Mouse (Mus musculus) forebrain, embryonic 13.5 days (tissue): ENCODE data around the gene Aprt. TPM values are rescaled to one million over a fixed set of nuclear protein-coding genes. Genes with fewer than 3 reads are reported as not detected.
A peak's percentile ranks its signal among the peaks of the same experiment; 100 is the strongest.

Source experiments
- ATAC-seq: fragments of 200-750 bp; cut with Nextera tagmentation; 2 replicates; pipeline ENCODE4 v1.8.0; 2017
- H3K27ac ChIP-seq: fragments of 300-500 bp; sonication (generic); 2 replicates; pipeline ENCODE4 v1.5.1; 2015; ENCODE audit warnings: inconsistent platforms, mild to moderate bottlenecking, moderate library complexity
- H3K27me3 ChIP-seq: fragments of 300-500 bp; sonication (generic); 2 replicates; pipeline ENCODE4 v1.6.1; 2015; ENCODE audit warnings: mild to moderate bottlenecking, inconsistent platforms
- H3K36me3 ChIP-seq: fragments of 300-500 bp; sonication (generic); 2 replicates; pipeline ENCODE4 v1.6.1; 2015; ENCODE audit warnings: mild to moderate bottlenecking, inconsistent platforms; ENCODE audit not compliant: poor library complexity, severe bottlenecking
- H3K4me1 ChIP-seq: fragments of 300-500 bp; sonication (generic); 2 replicates; pipeline ENCODE4 v1.6.1; 2015; ENCODE audit warnings: inconsistent platforms
- H3K4me2 ChIP-seq: fragments of 300-500 bp; sonication (generic); 2 replicates; pipeline ENCODE4 v1.6.1; 2015; ENCODE audit warnings: inconsistent platforms, mild to moderate bottlenecking, moderate library complexity
- H3K4me3 ChIP-seq: fragments of 300-500 bp; sonication (generic); 2 replicates; pipeline ENCODE4 v1.5.1; 2015; ENCODE audit warnings: mild to moderate bottlenecking, inconsistent platforms
- H3K9ac ChIP-seq: fragments of 300-500 bp; sonication (generic); 2 replicates; pipeline ENCODE4 v1.6.1; 2015; ENCODE audit warnings: mild to moderate bottlenecking, inconsistent platforms
- H3K9me3 ChIP-seq: fragments of 300-500 bp; sonication (generic); replicated peaks from 2 replicates; pipeline ENCODE4 v1.6.1; 2016; ENCODE audit warnings: inconsistent platforms
- WGBS: fragments of 180-500 bp; shearing (Covaris S2); methylation state at CpG from one replicate; pipeline ENCODE4 v1.1.7; 2015; 5-methylcytosine and 5-hydroxymethylcytosine counted together
- polyA plus RNA-seq: library from polyadenylated mRNA; unstranded; fragments of >200 nt; fragmentation: Nextera tagmentation; extraction: Ambion mirVana; gene quantifications from 2 replicates; pipeline ENCODE4 v1.2.1, GENCODE M21; 2015

The Aprt gene
- polyA plus RNA-seq, 1 experiment from 2014 or later = 193 TPM

GRCm38 (mm10) chr8:122610612-122611277 lies 34.0 kb upstream of the Aprt start:
- H3K4me2 ChIP-seq = peak overlapping the region; percentile 71
- H3K4me3 ChIP-seq = peak overlapping the region; percentile 71
- H3K9ac ChIP-seq = peak overlapping the region; percentile 75
- no peaks in the 10 kb centered on the region for H3K36me3 ChIP-seq
- no peak; the same call in 1 of the 2 replicates for ATAC-seq
- H3K9me3 ChIP-seq = no peaks in the 10 kb centered on the region
- no peaks in the 10 kb centered on the region for H3K27me3 ChIP-seq
- peaks cover 17% of the 10 kb centered on the region for H3K4me1 ChIP-seq
- H3K27ac ChIP-seq = peak overlapping the region; percentile 75
- WGBS = 3% methylated on average over 20 of the region's 20 CpGs

- ATAC-seq = no peak
- Histone ChIP-seq H3K27ac (no peak overlapping the region), H3K9ac (no peak overlapping the region), H3K9me3 (no peaks in the 10 kb centered on the region), H3K36me3 (no peaks in the 10 kb centered on the region), H3K4me3 (no peak overlapping the region), H3K4me2 (peak overlapping the region; percentile 71), H3K4me1 (peaks cover 17% of the 10 kb centered on the region), H3K27me3 (no peaks in the 10 kb centered on the region)
- WGBS = 62% methylated on average over 4 of the region's 4 CpGs
Observed at GRCm38 (mm10) chr8:122610209-122610608, 33.5 kb upstream of the Aprt start.

- no peak overlapping the region for H3K27ac ChIP-seq
- no peaks in the 10 kb centered on the region for H3K27me3 ChIP-seq
- WGBS = 84% methylated on average over 11 of the region's 12 CpGs
- no peak for ATAC-seq
- no peak overlapping the region for H3K9ac ChIP-seq
- H3K9me3 ChIP-seq = no peaks in the 10 kb centered on the region
- no peak overlapping the region for H3K4me3 ChIP-seq
- no peak overlapping the region for H3K4me2 ChIP-seq
- no peaks in the 10 kb centered on the region for H3K36me3 ChIP-seq
- peaks cover 5% of the 10 kb centered on the region for H3K4me1 ChIP-seq
Observed at GRCm38 (mm10) chr8:122606810-122607209, 30.1 kb upstream of the Aprt start.

- Histone ChIP-seq H3K36me3 (no peaks in the 10 kb centered on the region), H3K4me2 (no peak overlapping the region), H3K27ac (no peak overlapping the region), H3K9ac (no peak overlapping the region), H3K27me3 (no peaks in the 10 kb centered on the region), H3K4me1 (no peaks in the 10 kb centered on the region), H3K4me3 (no peak overlapping the region), H3K9me3 (no peaks in the 10 kb centered on the region)
- 86% methylated on average over 4 of the region's 4 CpGs for WGBS
- ATAC-seq = no peak
Observed at GRCm38 (mm10) chr8:122605367-122605766, 28.7 kb upstream of the Aprt start.

GRCm38 (mm10) chr8:122604640-122605039 lies 27.9 kb upstream of the Aprt start:
- 82% methylated on average over 1 of the region's 1 CpGs for WGBS
- no peak overlapping the region for H3K4me2 ChIP-seq
- ATAC-seq = no peak
- H3K36me3 ChIP-seq = no peaks in the 10 kb centered on the region
- H3K4me3 ChIP-seq = no peak overlapping the region
- H3K9me3 ChIP-seq = no peaks in the 10 kb centered on the region
- no peak overlapping the region for H3K27ac ChIP-seq
- H3K27me3 ChIP-seq = no peaks in the 10 kb centered on the region
- H3K4me1 ChIP-seq = no peaks in the 10 kb centered on the region
- H3K9ac ChIP-seq = no peak overlapping the region

DNA sequence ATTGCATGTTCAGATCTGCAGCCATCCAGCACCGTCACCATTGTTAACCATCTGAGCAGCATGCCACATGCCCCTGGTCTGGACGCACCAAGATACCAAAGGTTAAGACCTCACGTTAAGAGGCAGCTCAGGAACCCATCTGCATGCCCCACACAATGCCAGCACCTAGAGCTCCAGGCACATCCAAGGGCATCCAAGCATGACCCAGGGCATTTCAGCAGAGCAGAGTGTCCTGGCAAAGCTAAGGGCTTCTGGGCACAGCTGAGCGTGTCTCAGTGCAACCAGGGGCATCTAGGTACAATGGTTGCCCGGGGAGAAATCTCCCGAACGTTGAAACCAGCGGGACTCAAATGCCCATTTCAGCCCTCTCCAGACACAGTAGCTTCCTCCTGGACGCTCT lies 24.0 kb upstream of the Aprt start:
- Histone ChIP-seq H3K4me2 (no peak overlapping the region), H3K9ac (no peak overlapping the region), H3K36me3 (no peaks in the 10 kb centered on the region), H3K4me1 (no peaks in the 10 kb centered on the region), H3K27ac (no peak overlapping the region), H3K4me3 (no peak overlapping the region), H3K27me3 (no peaks in the 10 kb centered on the region), H3K9me3 (no peaks in the 10 kb centered on the region)
- 93% methylated on average over 9 of the region's 9 CpGs for WGBS
- ATAC-seq = no peak

- Histone ChIP-seq H3K9ac (no peak overlapping the region), H3K9me3 (no peaks in the 10 kb centered on the region), H3K4me2 (no peak overlapping the region), H3K36me3 (no peaks in the 10 kb centered on the region), H3K4me1 (no peaks in the 10 kb centered on the region), H3K27me3 (no peaks in the 10 kb centered on the region), H3K4me3 (no peak overlapping the region), H3K27ac (no peak overlapping the region)
- no peak for ATAC-seq
- 55% methylated on average over 4 of the region's 4 CpGs for WGBS
Observed at GRCm38 (mm10) chr8:122596031-122596430, 19.3 kb upstream of the Aprt start.

- H3K4me2 ChIP-seq = no peak overlapping the region
- H3K27ac ChIP-seq = peak overlapping the region; percentile 57
- peak overlapping the region; percentile 40; the same call in 1 of the 2 replicates for H3K9ac ChIP-seq
- H3K36me3 ChIP-seq = no peaks in the 10 kb centered on the region
- no peaks in the 10 kb centered on the region for H3K9me3 ChIP-seq
- no peak for ATAC-seq
- H3K4me1 ChIP-seq = no peaks in the 10 kb centered on the region
- no peak overlapping the region for H3K4me3 ChIP-seq
- 87% methylated on average over 19 of the region's 19 CpGs for WGBS
- H3K27me3 ChIP-seq = no peaks in the 10 kb centered on the region
Observed at GRCm38 (mm10) chr8:122593783-122594507, 17.2 kb upstream of the Aprt start.

DNA sequence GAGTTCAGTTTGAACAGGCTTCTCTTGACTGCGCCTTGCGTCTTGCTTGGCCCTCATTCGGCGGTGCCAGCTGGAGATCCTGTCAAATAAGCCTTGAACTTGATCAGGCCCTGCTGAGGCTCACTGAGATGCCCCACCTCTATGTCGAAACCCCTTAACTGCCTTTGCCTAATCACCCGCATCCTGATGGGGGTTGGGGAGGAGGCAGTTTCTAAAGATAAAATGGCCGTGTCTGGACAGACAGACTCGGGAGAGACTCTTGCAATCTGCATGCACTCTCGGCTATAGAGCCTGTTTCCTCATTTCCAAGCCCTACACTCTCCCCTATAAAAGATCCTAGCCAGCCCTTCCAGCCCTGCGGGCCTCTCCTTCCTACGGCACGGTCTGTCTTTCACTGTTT lies 16.5 kb upstream of the Aprt start:
- Histone ChIP-seq H3K4me2 (no peak overlapping the region), H3K27me3 (no peaks in the 10 kb centered on the region), H3K4me3 (no peak overlapping the region), H3K36me3 (no peaks in the 10 kb centered on the region), H3K4me1 (no peaks in the 10 kb centered on the region), H3K9ac (peak overlapping the region; percentile 40; the same call in 1 of the 2 replicates), H3K9me3 (no peaks in the 10 kb centered on the region), H3K27ac (peak overlapping the region; percentile 57; the same call in 1 of the 2 replicates)
- WGBS = 84% methylated on average over 12 of the region's 12 CpGs
- no peak for ATAC-seq

DNA sequence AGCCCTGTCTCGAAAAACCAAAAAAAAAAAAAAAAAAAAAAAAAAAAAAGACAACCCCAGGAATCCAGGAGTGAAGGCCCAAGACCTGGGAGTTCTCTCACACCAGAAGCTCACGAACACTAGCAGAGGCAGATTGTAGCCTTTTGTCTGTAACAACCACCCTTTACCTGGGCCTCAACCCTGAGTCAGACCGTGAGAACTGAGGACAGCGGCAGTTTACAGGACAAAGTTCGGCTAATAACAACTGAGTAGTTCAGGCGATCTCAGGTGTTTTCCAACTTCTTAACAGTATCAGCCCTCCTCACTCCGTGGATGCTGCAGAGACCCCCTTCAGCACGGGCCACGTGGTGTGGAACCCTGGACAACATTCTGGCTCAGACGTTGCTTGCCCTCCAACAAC lies 10.0 kb upstream of the Aprt start:
- no peak overlapping the region for H3K4me2 ChIP-seq
- H3K27me3 ChIP-seq = no peaks in the 10 kb centered on the region; the same call in 1 of the 2 replicates

DNA sequence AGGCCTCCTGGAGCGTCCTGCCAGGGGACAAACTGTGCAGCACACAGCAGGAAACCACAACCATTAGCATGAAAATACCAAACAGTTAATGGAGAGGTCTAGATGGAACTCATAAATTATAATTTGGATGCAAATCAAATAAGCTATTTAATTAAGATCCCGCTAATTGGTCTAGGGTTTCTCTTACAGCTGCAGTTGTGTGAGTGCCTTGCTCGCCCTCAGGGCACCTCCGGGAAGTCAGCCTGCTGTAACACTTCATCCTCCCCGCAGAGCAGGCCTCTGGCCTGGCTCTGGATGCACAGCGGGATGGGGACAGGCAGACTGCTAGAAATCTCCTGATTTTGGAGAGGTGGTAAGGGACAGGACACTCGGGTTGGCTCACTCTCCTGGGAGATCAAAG lies 9.5 kb upstream of the Aprt start:
- ATAC-seq = 0 out of 2 replicates have a peak, but pooled peaks have one; percentile 36
- 33% methylated on average over 7 of the region's 7 CpGs for WGBS

More for the DNA sequence above, 10.0 kb upstream of the Aprt start:
- ATAC-seq = no peak
- H3K9me3 ChIP-seq = no peaks in the 10 kb centered on the region
- H3K27ac ChIP-seq = no peak overlapping the region
- 81% methylated on average over 10 of the region's 10 CpGs for WGBS
- H3K4me3 ChIP-seq = no peak overlapping the region
- H3K9ac ChIP-seq = no peak overlapping the region
- H3K36me3 ChIP-seq = no peaks in the 10 kb centered on the region
- peaks cover 8% of the 10 kb centered on the region for H3K4me1 ChIP-seq

DNA sequence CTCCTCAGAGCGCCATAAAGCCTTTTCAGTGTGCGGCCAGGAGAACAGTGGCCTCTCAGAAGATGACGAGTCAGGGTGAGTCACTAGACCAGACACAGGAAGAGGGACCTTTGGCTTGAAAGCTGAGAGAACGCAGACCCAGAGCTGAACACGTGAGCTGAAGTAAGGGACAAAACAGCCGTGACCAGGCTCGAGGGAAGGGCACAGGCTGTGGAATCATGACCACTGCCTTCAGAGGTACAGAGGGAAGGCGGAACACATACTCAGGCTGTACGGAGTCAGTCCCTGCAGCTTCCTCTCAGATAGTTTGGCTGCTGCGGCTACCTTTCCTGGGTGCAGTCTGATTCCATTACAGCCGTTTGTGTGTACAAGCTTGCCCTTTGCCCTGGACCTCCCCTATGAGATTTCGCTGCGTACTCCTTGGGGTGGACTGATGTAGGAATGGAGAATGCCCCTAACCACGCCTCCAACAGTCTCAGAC lies 8.7 kb upstream of the Aprt start:
- Histone ChIP-seq H3K4me3 (no peak overlapping the region), H3K27me3 (no peaks in the 10 kb centered on the region; the same call in 1 of the 2 replicates), H3K9ac (no peak overlapping the region), H3K4me1 (peaks cover 8% of the 10 kb centered on the region), H3K4me2 (no peak overlapping the region), H3K9me3 (no peaks in the 10 kb centered on the region), H3K36me3 (no peaks in the 10 kb centered on the region), H3K27ac (no peak overlapping the region)
- ATAC-seq = no peak
- 76% methylated on average over 14 of the region's 14 CpGs for WGBS

More for the DNA sequence above, 9.5 kb upstream of the Aprt start:
- Histone ChIP-seq H3K9me3 (no peaks in the 10 kb centered on the region), H3K9ac (no peak overlapping the region), H3K27me3 (no peaks in the 10 kb centered on the region; the same call in 1 of the 2 replicates), H3K4me2 (no peak overlapping the region), H3K4me1 (peaks cover 8% of the 10 kb centered on the region), H3K4me3 (no peak overlapping the region), H3K36me3 (no peaks in the 10 kb centered on the region), H3K27ac (no peak overlapping the region)
